Mouse (Mus musculus): ENCODE measurements around the gene Becn1. TPM values are rescaled to one million over a fixed set of nuclear protein-coding genes. Genes with fewer than 3 reads are reported as not detected.
A peak's percentile ranks its signal among the peaks of the same experiment; 100 is the strongest.

Becn1 gene
- polyA plus RNA-seq, 1 experiment from 2014 or later, result 203 TPM

GRCm38 (mm10) chr11:101259948-101260825, 41.9 kb downstream of the Becn1 start, which contains the start of gene Wnk4:
Gene Wnk4, plus strand, starts transcription at chr11:101260567.
- TF ChIP-seq CTCF (IDR thresholded peaks at IDR 0.05), result no peak
- no peaks in the 10 kb centered on the region for H3K27me3 ChIP-seq
- in situ Hi-C loops (cut with MboI; ENCODE audit: low pct_unique_long_range_greater_than_20kb), result no loop called here
- ATAC-seq, result peak; percentile 72
- DNase-seq (ENCODE audit: low read depth, low spot score), result peak; percentile 28
- POLR2A ChIA-PET, result interaction anchor here (0.6 to 4.8 kb wide), 10 partner anchors 12 to 383 kb away, joined by 3 to 51 read pairs (median 4); partner anchors contain the start of genes Becn1, Cntd1, Coa3 and Mlx
- CTCF ChIA-PET, result interaction anchor here (0.7 to 2.6 kb wide), 4 partner anchors 18 to 44 kb away, joined by 3 to 17 read pairs (median 3); partner anchors contain the start of gene Becn1

DNA sequence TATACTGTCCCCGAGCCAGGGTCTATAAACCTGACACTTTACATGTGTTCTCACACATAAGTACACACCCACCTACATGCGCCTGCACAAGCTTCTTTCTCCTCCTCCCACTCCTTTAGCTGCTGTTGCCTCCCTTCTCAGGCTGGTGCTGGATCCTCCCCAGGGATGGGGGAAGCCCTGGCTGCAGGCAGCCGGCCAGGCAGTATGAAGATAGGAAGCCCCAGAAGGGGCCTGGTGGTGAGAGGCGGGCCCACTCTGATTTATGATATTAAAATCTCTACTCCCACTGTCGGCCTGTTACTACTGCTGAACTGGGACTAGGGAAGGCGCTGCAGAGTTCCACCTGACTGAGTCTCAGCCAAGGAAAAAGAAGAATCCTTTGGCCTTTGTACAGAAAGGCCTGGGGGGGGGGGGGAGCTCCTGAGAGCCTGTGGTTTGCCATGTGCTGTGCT, 42.8 kb downstream of the Becn1 start:
- ChIA-PET POLR2A (interaction anchor here (0.6 to 4.8 kb wide), 8 partner anchors 13 to 384 kb away, joined by 3 to 51 read pairs (median 5); partner anchors contain the start of genes Becn1, Cntd1, Coa3 and Mlx), CTCF (interaction anchor here (0.7 to 2.6 kb wide), 5 partner anchors 18 to 43 kb away, joined by 3 to 17 read pairs (median 3); partner anchors contain the start of gene Becn1)
- H3K27me3 ChIP-seq, result no peaks in the 10 kb centered on the region
- ATAC-seq (peak; percentile 32), DNase-seq (ENCODE audit: low read depth, low spot score) (peak; percentile 59)
- in situ Hi-C loops (cut with MboI; ENCODE audit: low pct_unique_long_range_greater_than_20kb), result no loop called here
- TF ChIP-seq CTCF (IDR thresholded peaks at IDR 0.05), result no peak

DNA sequence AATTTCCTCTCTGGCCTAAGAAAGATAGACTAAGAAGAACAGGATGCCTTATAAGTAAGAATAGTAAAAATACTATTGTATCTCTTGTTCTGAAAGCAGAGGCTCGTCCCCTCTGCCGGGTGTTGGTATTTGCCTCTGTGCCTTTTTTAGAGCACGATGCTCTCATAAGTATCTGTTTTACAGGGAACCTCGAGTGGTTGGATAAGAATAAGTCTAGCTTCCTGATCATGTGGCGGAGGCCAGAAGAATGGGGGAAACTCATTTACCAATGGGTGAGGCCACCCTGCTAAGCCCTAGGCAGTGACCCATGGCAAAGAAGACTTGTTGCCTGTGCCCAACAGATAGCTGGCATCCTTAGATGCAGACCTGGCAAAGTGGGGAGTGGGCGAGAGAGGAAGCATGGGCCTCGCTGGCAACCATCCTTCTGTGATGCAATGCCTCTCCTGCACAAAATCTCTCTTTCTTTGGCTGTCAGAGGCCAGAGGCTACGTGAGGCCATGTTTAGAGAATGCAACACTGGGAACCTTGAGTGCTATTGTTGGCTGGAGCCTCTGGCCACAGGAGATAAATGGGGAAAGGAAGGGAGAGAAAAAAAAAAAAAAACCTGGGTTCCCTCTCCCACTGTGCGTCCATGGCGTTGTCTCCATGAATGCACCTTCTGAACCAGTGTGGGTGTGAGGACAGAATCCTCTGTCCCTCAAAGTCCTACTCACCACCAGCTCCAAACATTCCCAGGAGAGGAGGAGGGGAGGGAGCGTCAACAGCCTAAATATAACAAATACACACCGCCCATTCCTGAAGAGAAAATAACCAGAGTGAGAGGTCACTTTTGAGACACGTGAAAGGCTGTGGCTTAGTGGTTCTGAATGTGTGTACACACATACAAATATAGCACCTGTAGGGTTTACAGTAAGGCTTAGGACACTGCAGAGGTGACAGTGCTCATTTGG, 46.0 kb downstream of the Becn1 start:
- H3K27me3 ChIP-seq, result no peaks in the 10 kb centered on the region
- CTCF ChIA-PET, result interaction anchor here (5.1 kb wide), 1 partner anchor 45 kb away, joined by 33 read pairs; the partner anchor contains the start of gene Becn1
- DNase-seq (ENCODE audit: low read depth, low spot score) (no peak), ATAC-seq (no peak)
- in situ Hi-C loops (cut with MboI; ENCODE audit: low pct_unique_long_range_greater_than_20kb), result no loop called here
- TF ChIP-seq CTCF (IDR thresholded peaks at IDR 0.05), result no peak
- POLR2A ChIA-PET, result no interaction called here

DNA sequence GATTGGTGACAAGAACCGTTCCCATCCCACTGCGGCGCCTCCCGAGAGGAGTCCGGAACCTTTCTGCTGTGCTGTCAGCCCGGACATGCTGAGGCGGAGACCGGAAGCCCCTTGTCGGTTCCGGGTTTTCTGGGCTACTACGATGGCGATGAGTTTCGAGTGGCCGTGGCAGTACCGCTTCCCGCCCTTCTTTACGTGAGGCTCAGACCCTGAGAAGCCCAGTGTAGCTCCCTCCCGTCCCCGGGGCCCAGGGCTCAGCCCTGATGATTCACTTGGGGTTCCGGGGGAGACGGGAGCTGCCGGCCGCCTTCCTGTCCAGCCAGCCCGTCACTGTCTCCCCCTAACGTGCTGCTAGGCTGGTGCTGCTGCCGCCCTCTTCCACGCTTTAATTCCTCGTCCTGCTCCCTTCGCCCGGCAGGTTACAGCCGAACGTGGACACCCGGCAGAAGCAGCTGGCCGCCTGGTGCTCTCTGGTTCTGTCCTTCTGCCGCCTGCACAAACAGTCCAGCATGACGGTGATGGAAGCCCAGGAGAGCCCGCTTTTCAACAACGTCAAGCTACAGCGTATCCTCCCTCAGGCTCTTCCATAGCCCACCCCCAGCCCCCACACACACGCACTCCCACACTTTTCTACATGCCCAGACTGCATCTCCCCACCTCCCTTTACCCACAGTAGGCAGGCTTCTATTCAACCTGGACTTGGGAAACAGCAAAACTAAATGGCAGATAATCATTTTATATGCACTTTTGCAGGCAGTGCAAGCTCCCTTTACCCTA, 48.3 kb downstream of the Becn1 start, which contains the start of gene Vps25:
TSS of gene Vps25 (plus strand) at position 95 of the 777 bp plus-strand sequence.
- ATAC-seq, result peak; percentile 66
- in situ Hi-C loops (cut with MboI; ENCODE audit: low pct_unique_long_range_greater_than_20kb), result loop anchor here (5.0 kb wide), 2 partner anchors 42 to 48 kb away; partner anchors contain the start of gene Becn1
- POLR2A ChIA-PET, result interaction anchor here (0.6 to 1.6 kb wide), 5 partner anchors 12 to 48 kb away, joined by 3 to 7 read pairs (median 4); partner anchors contain the start of gene Becn1
- no peaks in the 10 kb centered on the region for H3K27me3 ChIP-seq
- DNase-seq (ENCODE audit: low read depth, low spot score), result peak; percentile 41
- CTCF ChIA-PET, result interaction anchor here (1.3 to 5.1 kb wide), 4 partner anchors 25 to 77 kb away, joined by 3 to 33 read pairs (median 6); partner anchors contain the start of genes Becn1, Cntd1 and Coa3
- TF ChIP-seq CTCF (IDR thresholded peaks at IDR 0.05), result no peak

GRCm38 (mm10) chr11:101252941-101253340, 49.1 kb downstream of the Becn1 start:
- in situ Hi-C loops (cut with MboI; ENCODE audit: low pct_unique_long_range_greater_than_20kb), result loop anchor here (5.0 kb wide), 2 partner anchors 41 to 49 kb away; partner anchors contain the start of gene Becn1
- DNase-seq (ENCODE audit: low read depth, low spot score) (no peak), ATAC-seq (no peak)
- POLR2A ChIA-PET, result interaction anchor here (1.0 to 1.6 kb wide), 6 partner anchors 9 to 49 kb away, joined by 3 to 7 read pairs (median 4); partner anchors contain the start of gene Becn1
- CTCF ChIA-PET, result interaction anchor here (0.9 to 5.1 kb wide), 7 partner anchors 25 to 210 kb away, joined by 3 to 33 read pairs (median 3); partner anchors contain the start of genes Becn1, Cntd1 and Coa3
- TF ChIP-seq CTCF (IDR thresholded peaks at IDR 0.05), result no peak
- no peaks in the 10 kb centered on the region for H3K27me3 ChIP-seq

DNA sequence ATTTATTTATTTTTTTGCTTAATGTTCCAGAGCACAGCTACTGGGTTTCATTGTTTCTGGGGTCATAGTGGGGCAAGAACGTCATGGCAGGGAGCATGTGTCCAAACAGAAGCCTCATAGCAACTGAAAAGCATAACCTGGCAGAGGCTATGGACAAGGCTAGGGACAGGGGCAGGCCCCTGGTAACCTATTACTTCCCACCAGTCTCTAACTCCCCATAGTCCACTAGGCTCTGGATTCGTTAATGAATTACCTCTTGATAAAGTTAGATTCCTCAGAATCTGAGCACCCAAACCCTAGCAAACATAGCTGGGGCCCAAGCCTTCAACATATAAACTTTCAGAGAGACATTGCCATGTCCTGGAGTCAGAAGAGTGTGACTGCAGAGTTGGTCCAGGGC, 51.1 kb downstream of the Becn1 start:
- ChIA-PET CTCF (interaction anchor here (2.5 to 5.1 kb wide), 2 partner anchors 39 to 50 kb away, joined by 8 to 33 read pairs; partner anchors contain the start of gene Becn1), POLR2A (no interaction called here)
- in situ Hi-C loops (cut with MboI; ENCODE audit: low pct_unique_long_range_greater_than_20kb), result loop anchor here (5.0 kb wide), 2 partner anchors 39 to 51 kb away; partner anchors contain the start of gene Becn1
- DNase-seq (ENCODE audit: low read depth, low spot score), result no peak
- no peak for ATAC-seq
- no peaks in the 10 kb centered on the region for H3K27me3 ChIP-seq
- TF ChIP-seq CTCF (IDR thresholded peaks at IDR 0.05), result no peak

DNA sequence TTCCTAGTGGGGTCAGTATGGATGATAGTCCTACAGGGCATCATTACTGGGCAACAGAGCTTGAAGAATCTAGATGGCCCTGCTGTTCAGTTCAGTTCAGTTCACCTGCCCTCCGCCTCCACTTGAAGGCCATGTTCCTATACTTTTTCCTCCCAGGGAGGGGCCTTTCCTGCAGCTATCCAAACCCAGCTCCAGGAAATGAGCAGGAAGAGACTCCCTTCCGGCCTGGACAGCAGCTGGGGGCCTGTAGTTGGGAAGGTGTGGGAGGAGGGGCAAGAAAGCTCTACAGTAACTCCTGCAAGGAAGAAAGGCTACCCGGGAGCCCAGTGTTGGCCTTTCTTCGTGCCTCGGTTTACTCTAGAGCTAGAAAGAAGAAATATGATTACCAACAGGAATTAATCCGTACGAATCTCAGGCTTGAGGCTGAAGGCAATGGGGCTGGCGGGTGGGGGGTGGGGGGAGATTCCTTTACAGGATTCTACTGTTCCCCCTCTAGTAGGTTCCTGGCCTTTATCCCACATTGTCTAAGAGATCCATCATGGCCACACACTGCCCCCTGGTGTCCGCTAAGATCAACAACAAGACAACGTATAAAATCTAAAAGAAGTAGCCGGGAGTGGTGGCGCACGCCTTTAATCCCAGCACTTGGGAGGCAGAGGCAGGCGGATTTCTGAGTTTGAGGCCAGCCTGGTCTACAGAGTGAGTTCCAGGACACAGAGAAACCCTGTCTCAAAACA, 53.7 kb downstream of the Becn1 start:
- H3K27me3 ChIP-seq, result no peaks in the 10 kb centered on the region
- ATAC-seq (no peak), DNase-seq (ENCODE audit: low read depth, low spot score) (no peak)
- in situ Hi-C loops (cut with MboI; ENCODE audit: low pct_unique_long_range_greater_than_20kb), result no loop called here
- peak; percentile 78 for TF ChIP-seq CTCF (IDR thresholded peaks at IDR 0.05)
- ChIA-PET POLR2A (no interaction called here), CTCF (interaction anchor here (0.7 to 0.8 kb wide), 2 partner anchors 17 to 37 kb away, joined by 3 read pairs; no protein-coding TSS in a partner anchor)

DNA sequence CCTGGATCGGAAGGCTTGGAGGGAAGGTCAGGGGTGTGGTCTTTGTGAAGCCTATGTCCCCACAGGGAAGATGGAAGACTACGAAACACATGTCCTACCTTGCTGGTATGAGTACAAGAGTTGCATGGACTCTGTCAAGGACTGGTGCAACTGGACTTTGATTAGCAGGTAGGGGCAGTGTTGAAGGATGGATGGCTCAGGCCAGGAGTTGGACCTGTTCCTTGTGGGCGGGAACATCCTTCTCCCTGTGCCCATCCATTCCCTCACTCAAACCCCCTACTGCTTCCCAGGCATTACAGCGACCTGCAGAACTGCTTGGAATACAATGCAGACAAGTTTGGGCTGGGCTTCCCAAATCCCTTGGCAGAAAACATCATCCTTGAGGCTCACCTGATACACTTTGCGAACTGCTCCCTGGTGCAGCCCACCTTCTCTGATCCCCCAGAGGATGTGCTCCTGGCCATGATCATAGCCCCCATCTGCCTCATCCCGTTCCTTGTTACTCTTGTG, 54.5 kb downstream of the Becn1 start:
- DNase-seq (ENCODE audit: low read depth, low spot score), result no peak
- no peaks in the 10 kb centered on the region for H3K27me3 ChIP-seq
- in situ Hi-C loops (cut with MboI; ENCODE audit: low pct_unique_long_range_greater_than_20kb), result no loop called here
- ChIA-PET CTCF (interaction anchor here (0.7 kb wide), 1 partner anchor 16 kb away, joined by 3 read pairs; no protein-coding TSS in a partner anchor), POLR2A (interaction anchor here (0.8 kb wide), 1 partner anchor 53 kb away, joined by 4 read pairs; no protein-coding TSS in a partner anchor)
- ATAC-seq, result no peak
- TF ChIP-seq CTCF (IDR thresholded peaks at IDR 0.05), result no peak
